Mouse (Mus musculus) megakaryocyte, embryonic 14.5 days (primary cell): ENCODE data around the gene Zmym4.

ENCODE experiments used
- FLI1 ChIP-seq: IDR thresholded peaks from 2 replicates; pipeline ENCODE4 v1.6.1; 2012; ENCODE audit warnings: low read length, inconsistent platforms, mixed read lengths
- GATA1 ChIP-seq: IDR thresholded peaks from 3 replicates; pipeline ENCODE4 v1.6.1; 2012; ENCODE audit warnings: mixed read lengths, low read length, inconsistent platforms, borderline replicate concordance

GRCm38 (mm10) chr4:126839873-126840272, 128.1 kb downstream of the Zmym4 start:
- TF ChIP-seq GATA1 (no peak), FLI1 (no peak)
